Mouse (Mus musculus): Measurements from ENCODE around the gene Srrm3. TPM values are rescaled to one million over a fixed set of nuclear protein-coding genes. Genes with fewer than 3 reads are reported as not detected.

Srrm3 gene
- polyA plus RNA-seq, 1 experiment from 2014 or later, result 49.3 TPM

GRCm38 (mm10) chr5:135923901-135924300, 117.2 kb downstream of the Srrm3 start:
- no peak overlapping the region for H3K4me3 ChIP-seq (replicated peaks; ENCODE audit: low read length)
- no peaks in the 10 kb centered on the region for H3K27me3 ChIP-seq (ENCODE audit: control insufficient read depth, insufficient read depth, low read length)
- peaks cover 7% of the 10 kb centered on the region; the same call in 1 of the 2 replicates for H3K4me1 ChIP-seq (replicated peaks; ENCODE audit: control insufficient read depth, insufficient read depth, low read length)
- H3K9me3 ChIP-seq (ENCODE audit: control insufficient read depth, low read length), result no peaks in the 10 kb centered on the region
- H3K36me3 ChIP-seq (replicated peaks; ENCODE audit: control insufficient read depth, insufficient read depth), result peaks cover 89% of the 10 kb centered on the region
- WGBS, result 92% methylated on average over 7 of the region's 7 CpGs
- H3K9ac ChIP-seq, result no peak overlapping the region
- no peak overlapping the region for H3K4me2 ChIP-seq (replicated peaks)
- ATAC-seq (ENCODE audit: low FRiP score) (no peak), DNase-seq (ENCODE audit: low spot score) (no peak)
- no peak overlapping the region for H3K27ac ChIP-seq

Small RNAs within 50 kb of the gene (microRNA-seq; reads per million reads assigned to microRNA genes)
- gene Gm23268, result not detected

Other genes with a start within 250 kb of the Srrm3 start
- gene Ccl26, start 243.3 kb upstream of the Srrm3 start, polyA plus RNA-seq (2014; fragmentation: Nextera tagmentation; extraction: Ambion mirVana), result not detected in 2 replicates
- 2.9 and 3.6 TPM in 2 replicates for gene Ccl24, start 233.8 kb upstream of the Srrm3 start, polyA plus RNA-seq (2014; fragmentation: Nextera tagmentation; extraction: Ambion mirVana)
- gene Rhbdd2, start 174.3 kb upstream of the Srrm3 start, polyA plus RNA-seq (2014; fragmentation: Nextera tagmentation; extraction: Ambion mirVana), result 103 and 104 TPM in 2 replicates
- 79.7 and 84.1 TPM in 2 replicates for gene Por, start 136.9 kb upstream of the Srrm3 start, polyA plus RNA-seq (2014; fragmentation: Nextera tagmentation; extraction: Ambion mirVana)
- 89.0 and 90.2 TPM in 2 replicates for gene Tmem120a, start 62.4 kb upstream of the Srrm3 start, polyA plus RNA-seq (2014; fragmentation: Nextera tagmentation; extraction: Ambion mirVana)
- gene Styxl1, start 28.5 kb upstream of the Srrm3 start, polyA plus RNA-seq (2014; fragmentation: Nextera tagmentation; extraction: Ambion mirVana), result 0.25 and 0.30 TPM in 2 replicates
- 599 and 617 TPM in 2 replicates for gene Mdh2, start 28.4 kb upstream of the Srrm3 start, polyA plus RNA-seq (2014; fragmentation: Nextera tagmentation; extraction: Ambion mirVana)
- 10.3 and 10.6 TPM in 2 replicates for gene Hspb1, start 81.0 kb downstream of the Srrm3 start, polyA plus RNA-seq (2014; fragmentation: Nextera tagmentation; extraction: Ambion mirVana)
- gene Ywhag, start 127.7 kb downstream of the Srrm3 start, polyA plus RNA-seq (2014; fragmentation: Nextera tagmentation; extraction: Ambion mirVana), result 429 and 481 TPM in 2 replicates
- 1.5 TPM in 2 replicates for gene Ssc4d, start 167.6 kb downstream of the Srrm3 start, polyA plus RNA-seq (2014; fragmentation: Nextera tagmentation; extraction: Ambion mirVana)
- gene Zp3, start 173.2 kb downstream of the Srrm3 start, polyA plus RNA-seq (2014; fragmentation: Nextera tagmentation; extraction: Ambion mirVana), result not detected in 2 replicates
- 23.1 and 24.2 TPM in 2 replicates for gene Dtx2, start 187.9 kb downstream of the Srrm3 start, polyA plus RNA-seq (2014; fragmentation: Nextera tagmentation; extraction: Ambion mirVana)
- not detected in 2 replicates for gene Upk3b, start 231.6 kb downstream of the Srrm3 start, polyA plus RNA-seq (2014; fragmentation: Nextera tagmentation; extraction: Ambion mirVana)
- not detected in 2 replicates for gene Upk3bl, start 247.6 kb downstream of the Srrm3 start, polyA plus RNA-seq (2014; fragmentation: Nextera tagmentation; extraction: Ambion mirVana)

Measured in hindbrain, embryonic 14.5 days (tissue).